In genomic region chr19:45676723-45677269, GRCm38 (mm10) we compare ENCODE assay signal across 10 mouse cellular contexts. TPM values are rescaled to one million over a fixed set of nuclear protein-coding genes. Genes with fewer than 3 reads are reported as not detected.
DNase-seq lines count a peak whose midpoint lies in the region; ATAC-seq and TF ChIP-seq lines count a peak whose summit lies in the region.
"Had no signal": no experiment of that assay in that cellular context is flagged by ENCODE, and none has a peak within 500 bp of the region (broad histone marks: within the 10 kb centered on the region; RNA-seq: fewer than 3 reads in every experiment).

No protein-coding gene starts in this region.

- H3K4me3 ChIP-seq in kidney, embryonic 16.5 days (ENCODE audit: low read length): peak overlapping the region; percentile 46
- peak overlapping the region; percentile 36 for H3K4me3 ChIP-seq in embryonic facial prominence, embryonic 14.5 days (ENCODE audit: low read depth, low read length)
- H3K4me3 ChIP-seq in intestine, embryonic 15.5 days (replicated peaks): no peak overlapping the region
- H3K4me3 ChIP-seq in midbrain, postnatal 0 days (ENCODE audit: low read depth, low read length): no peak overlapping the region

- 0 out of 2 replicates have a peak, but pooled peaks have one; percentile 51 for ATAC-seq in kidney, embryonic 16.5 days (ENCODE audit: low FRiP score, low TSS enrichment)
- ATAC-seq in embryonic facial prominence, embryonic 14.5 days (ENCODE audit: low read depth): no peak
- ATAC-seq in intestine, embryonic 15.5 days: no peak
- no peak for ATAC-seq in midbrain, postnatal 0 days (ENCODE audit: low FRiP score)
- no peak for ATAC-seq in frontal cortex, adult (ENCODE audit: low TSS enrichment)
- no peak for ATAC-seq in CD4-positive, CD25-positive, alpha-beta regulatory T cell, adult 4 months
- ATAC-seq: inflammation-experienced regulatory T-cells, adult 6 months had no signal

- no peak for DNase-seq in kidney, adult 9 months
- no peak for DNase-seq in embryonic facial prominence, embryonic 14.5 days (ENCODE audit: low spot score)
- no peak for DNase-seq in midbrain, postnatal 0 days (ENCODE audit: low spot score)
- no peak for DNase-seq in right cerebral cortex, adult 2 months (ENCODE audit: low spot score in 2 of 2)
- DNase-seq: cerebellum, postnatal 10 days had no signal

- WGBS in kidney, embryonic 16.5 days: 9% methylated on average over 16 of the region's 16 CpGs
- WGBS in embryonic facial prominence, embryonic 14.5 days: 2% methylated on average over 16 of the region's 16 CpGs
- 9% methylated on average over 16 of the region's 16 CpGs for WGBS in intestine, embryonic 15.5 days
- WGBS in midbrain, postnatal 0 days: 7% methylated on average over 16 of the region's 16 CpGs

- peak overlapping the region; percentile 38; the same call in 1 of the 2 replicates for H3K9ac ChIP-seq in kidney, embryonic 16.5 days (replicated peaks; ENCODE audit: low read length)
- H3K9ac ChIP-seq in embryonic facial prominence, embryonic 14.5 days (ENCODE audit: low read depth, low read length): no peak overlapping the region
- no peak overlapping the region for H3K9ac ChIP-seq in intestine, embryonic 15.5 days
- no peak overlapping the region for H3K9ac ChIP-seq in midbrain, postnatal 0 days (replicated peaks; ENCODE audit: low read length, poor library complexity, severe bottlenecking)

- peaks cover 24% of the 10 kb centered on the region for H3K27me3 ChIP-seq in kidney, embryonic 16.5 days (ENCODE audit: insufficient read depth, low read length)
- H3K27me3 ChIP-seq in embryonic facial prominence, embryonic 14.5 days (replicated peaks; ENCODE audit: control insufficient read depth, insufficient read depth, low read length): peaks cover 36% of the 10 kb centered on the region
- H3K27me3 ChIP-seq in intestine, embryonic 15.5 days (replicated peaks): peaks cover 9% of the 10 kb centered on the region
- H3K27me3 ChIP-seq in midbrain, postnatal 0 days (ENCODE audit: insufficient read depth, low read length): peaks cover 16% of the 10 kb centered on the region

- TF ChIP-seq CTCF in midbrain, postnatal 0 days (IDR thresholded peaks at IDR 0.05): no peak

- peak overlapping the region; percentile 79 for H3K4me2 ChIP-seq in kidney, embryonic 16.5 days (replicated peaks; ENCODE audit: low read depth, low read length)
- H3K4me2 ChIP-seq in embryonic facial prominence, embryonic 14.5 days (ENCODE audit: low read depth, low read length): peak overlapping the region; percentile 66
- H3K4me2 ChIP-seq in intestine, embryonic 15.5 days (replicated peaks): peak overlapping the region; percentile 65
- H3K4me2 ChIP-seq in midbrain, postnatal 0 days (ENCODE audit: low read depth, low read length, poor library complexity, severe bottlenecking): peak overlapping the region; percentile 43; the same call in 1 of the 2 replicates

- no peaks in the 10 kb centered on the region for H3K36me3 ChIP-seq in kidney, embryonic 16.5 days (ENCODE audit: insufficient read depth, low read length)
- no peaks in the 10 kb centered on the region for H3K36me3 ChIP-seq in embryonic facial prominence, embryonic 14.5 days (ENCODE audit: control insufficient read depth, insufficient read depth, low read length)
- H3K36me3 ChIP-seq in intestine, embryonic 15.5 days: no peaks in the 10 kb centered on the region
- no peaks in the 10 kb centered on the region for H3K36me3 ChIP-seq in midbrain, postnatal 0 days (ENCODE audit: insufficient read depth, low read length)

- H3K4me1 ChIP-seq in kidney, embryonic 16.5 days (ENCODE audit: insufficient read depth, low read length): peaks cover 14% of the 10 kb centered on the region
- H3K4me1 ChIP-seq in embryonic facial prominence, embryonic 14.5 days (ENCODE audit: control insufficient read depth, insufficient read depth, low read length): peaks cover 11% of the 10 kb centered on the region
- no peaks in the 10 kb centered on the region; the same call in 1 of the 2 replicates for H3K4me1 ChIP-seq in intestine, embryonic 15.5 days (replicated peaks)
- H3K4me1 ChIP-seq in midbrain, postnatal 0 days (ENCODE audit: insufficient read depth, low read length): no peaks in the 10 kb centered on the region

- H3K27ac ChIP-seq in kidney, embryonic 16.5 days (ENCODE audit: low read length): no peak overlapping the region
- no peak overlapping the region for H3K27ac ChIP-seq in embryonic facial prominence, embryonic 14.5 days (replicated peaks; ENCODE audit: low read depth, low read length)
- no peak overlapping the region for H3K27ac ChIP-seq in intestine, embryonic 15.5 days
- no peak overlapping the region for H3K27ac ChIP-seq in midbrain, postnatal 0 days (ENCODE audit: low read depth, low read length)

- H3K9me3 ChIP-seq in kidney, embryonic 16.5 days (ENCODE audit: low read length): no peaks in the 10 kb centered on the region
- no peaks in the 10 kb centered on the region for H3K9me3 ChIP-seq in embryonic facial prominence, embryonic 14.5 days (ENCODE audit: control insufficient read depth, low read length)
- H3K9me3 ChIP-seq in intestine, embryonic 15.5 days: no peaks in the 10 kb centered on the region
- no peaks in the 10 kb centered on the region for H3K9me3 ChIP-seq in midbrain, postnatal 0 days (ENCODE audit: low read length)

RNA-seq across cellular contexts. Expression of gene Fbxw4, which starts 16.7 kb away (rescaled TPM):
- polyA plus RNA-seq in kidney, embryonic 16.5 days (2015; fragmentation: Nextera tagmentation; extraction: Ambion mirVana): 7.2 and 7.9 TPM in 2 replicates
- 6.1 and 6.9 TPM in 2 replicates for polyA plus RNA-seq in embryonic facial prominence, embryonic 14.5 days (2014; fragmentation: Nextera tagmentation; extraction: Ambion mirVana)
- 1.9 and 3.6 TPM in 2 replicates for polyA plus RNA-seq in intestine, embryonic 15.5 days (2015; fragmentation: Nextera tagmentation; extraction: Ambion mirVana)
- total RNA-seq in midbrain, postnatal 0 days (2014; rRNA removed): 30.9 and 41.8 TPM in 2 replicates
- 5.6 and 6.0 TPM in 2 replicates for polyA plus RNA-seq in midbrain, postnatal 0 days (2015; fragmentation: Nextera tagmentation; extraction: Ambion mirVana)
- polyA plus RNA-seq in CD4-positive, CD25-positive, alpha-beta regulatory T cell, adult 4 months (2017; shearing (Covaris generic)): 10 to 100 TPM; 11.4 to 15.5 TPM

Comparison
In these comparisons a context has a peak if more than half of its experiments do, and no peak if none do; other contexts are left out.
1. H3K4me3 ChIP-seq: peak in kidney, embryonic 16.5 days (single experiment) and embryonic facial prominence, embryonic 14.5 days (single experiment); none in intestine, embryonic 15.5 days (single experiment) and midbrain, postnatal 0 days (single experiment).
2. Peak in every context shown above with its lines, with median percentiles within 50 percentile points of each other: H3K4me2 ChIP-seq.